Mouse (Mus musculus) layer of hippocampus, adult 18-20 months (tissue): Measurements from ENCODE around the gene Fam243. TPM values are rescaled to one million over a fixed set of nuclear protein-coding genes. Genes with fewer than 3 reads are reported as not detected.

Source experiments
- DNase-seq, 2 experiments: peaks; one replicate each; pipeline ENCODE4 v3.0.0; 2022; ENCODE audit warnings: low spot score in 2 of 2
- long read RNA-seq: library from polyadenylated mRNA; stranded (forward); transcript quantifications from one replicate; pipeline ENCODE4 v2.0.0, GENCODE M21; 2021
- total RNA-seq, 2 experiments: library from RNA; stranded (reverse); gene quantifications; 2 replicates each; pipeline ENCODE4 v1.2.3; 2021

Gene Fam243
- total RNA-seq: not detected
- long read RNA-seq: 0 reads

DNA sequence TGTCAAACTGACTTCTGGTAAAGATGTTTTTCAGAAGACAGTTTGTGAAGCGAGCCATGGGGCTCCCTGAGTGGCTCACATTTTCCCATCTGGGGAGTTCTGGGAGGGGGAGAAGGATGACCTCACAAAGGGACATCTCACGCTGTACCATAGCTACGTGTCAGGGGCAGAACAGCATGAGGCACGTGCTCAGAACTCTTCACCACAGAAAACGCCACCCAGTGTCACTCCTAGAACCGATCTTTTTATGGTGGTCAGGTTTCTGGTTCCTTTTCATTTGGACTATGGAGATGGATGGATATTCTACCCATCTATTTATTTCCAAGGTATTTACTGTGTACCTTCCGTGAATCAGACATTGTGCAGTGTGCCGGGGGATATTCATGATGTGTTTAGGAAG lies at the start of gene Fam243:
TSS of gene Fam243 (minus strand) at position 101 of the 400 bp plus-strand sequence.
- no peak for DNase-seq

DNA sequence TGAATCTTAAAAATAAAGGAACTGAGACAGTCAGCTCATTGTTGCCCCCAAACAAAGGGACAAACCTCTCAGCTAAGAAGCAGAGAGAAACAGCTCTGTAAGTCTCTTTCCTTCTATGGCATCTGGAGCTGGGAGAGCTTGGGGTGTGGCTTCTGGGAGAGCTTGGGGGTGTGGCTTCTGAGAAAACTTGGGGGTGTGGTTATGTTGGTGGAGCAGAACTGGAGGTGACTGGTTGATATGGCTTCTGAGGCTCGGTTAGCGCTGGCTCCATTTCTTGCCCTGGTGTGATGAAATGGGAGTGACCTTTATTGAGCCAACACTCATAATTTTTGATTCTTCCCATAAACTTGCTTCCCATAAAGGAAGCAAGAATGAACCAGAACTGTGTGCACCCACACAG lies 48.0 kb upstream of the Fam243 start:
- DNase-seq: no peak

DNA sequence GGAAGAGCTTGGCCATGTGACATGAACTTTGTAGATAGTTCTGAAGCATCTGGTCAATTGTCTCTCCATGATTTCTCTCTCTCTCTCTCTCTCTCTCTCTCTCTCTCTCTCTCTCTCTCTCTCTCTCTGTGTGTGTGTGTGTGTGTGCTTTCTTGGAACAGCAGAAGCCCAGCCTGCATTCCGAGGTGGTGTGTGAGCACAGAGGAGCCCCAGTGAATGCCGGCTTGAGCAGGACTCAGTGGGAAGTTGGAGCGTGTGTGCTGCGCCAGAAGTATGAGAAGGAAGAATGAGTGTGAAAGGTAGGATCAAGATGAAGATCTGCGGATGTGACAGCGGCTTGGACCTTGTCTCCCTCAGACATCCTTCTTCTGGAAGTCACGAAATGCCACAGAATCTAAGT lies 44.2 kb upstream of the Fam243 start:
- no peak for DNase-seq

DNA sequence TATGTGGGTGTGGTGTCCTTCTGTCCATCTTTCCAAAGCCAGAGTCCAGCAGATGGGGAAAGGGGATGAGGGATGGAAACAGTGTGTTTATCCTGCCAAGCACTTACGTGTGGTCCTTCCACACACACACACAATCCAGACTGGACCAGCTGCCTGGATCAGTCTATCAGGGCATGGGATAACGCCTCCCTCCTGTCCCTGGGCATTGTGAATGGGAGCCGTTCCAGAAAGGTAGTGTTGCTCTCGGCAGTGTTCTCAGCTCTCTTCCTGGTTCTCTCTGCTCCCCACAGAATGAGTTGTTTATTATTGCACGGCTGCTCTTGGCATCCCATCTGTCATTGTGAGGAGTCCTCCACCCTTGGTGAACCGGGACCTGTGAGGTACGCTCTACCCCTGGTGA lies 39.5 kb upstream of the Fam243 start:
- no peak for DNase-seq

DNA sequence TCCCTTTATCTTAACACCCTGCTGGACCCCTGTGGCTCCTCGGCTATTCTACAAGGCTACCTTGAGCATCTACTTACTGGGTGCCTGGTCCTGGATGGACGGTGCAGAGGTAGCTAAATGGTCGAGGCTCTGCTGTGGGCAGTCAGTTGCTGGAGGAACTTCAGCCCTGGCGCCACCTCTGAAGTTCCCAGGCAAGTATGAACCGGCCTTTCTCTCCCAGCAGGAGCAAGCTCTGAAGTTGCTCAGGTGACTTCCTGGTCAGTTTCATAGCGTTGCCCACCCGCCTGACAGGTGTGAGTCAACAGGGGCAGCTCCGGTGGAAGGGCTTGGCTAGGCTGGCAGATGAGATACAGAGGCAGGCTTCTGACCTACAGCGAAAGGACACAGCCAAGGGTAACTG lies 38.0 kb upstream of the Fam243 start, which contains the start of gene Kcne1:
TSS of gene Kcne1 (minus strand) at position 240 of the 400 bp plus-strand sequence.
- DNase-seq: no peak

DNA sequence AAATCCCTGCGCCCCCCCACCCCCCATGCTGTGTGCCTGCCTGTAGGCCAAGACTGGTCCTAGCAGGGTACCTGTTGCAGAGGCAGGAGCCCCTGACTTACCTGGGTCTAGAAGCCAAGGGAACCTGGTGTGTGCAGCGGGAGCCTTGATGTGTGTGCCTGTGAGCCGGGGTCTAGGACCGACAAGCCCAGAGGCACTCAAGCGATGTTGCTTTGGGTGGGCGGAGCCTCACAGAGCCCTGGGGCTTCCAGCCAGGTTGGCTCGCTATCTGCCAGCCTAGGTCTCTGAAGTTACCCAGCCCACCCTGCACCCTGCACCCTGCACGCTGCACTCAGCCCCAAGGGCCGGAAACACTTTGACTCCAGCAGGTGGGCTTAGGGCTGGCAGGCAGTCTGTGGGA lies 37.5 kb upstream of the Fam243 start:
- no peak for DNase-seq

DNA sequence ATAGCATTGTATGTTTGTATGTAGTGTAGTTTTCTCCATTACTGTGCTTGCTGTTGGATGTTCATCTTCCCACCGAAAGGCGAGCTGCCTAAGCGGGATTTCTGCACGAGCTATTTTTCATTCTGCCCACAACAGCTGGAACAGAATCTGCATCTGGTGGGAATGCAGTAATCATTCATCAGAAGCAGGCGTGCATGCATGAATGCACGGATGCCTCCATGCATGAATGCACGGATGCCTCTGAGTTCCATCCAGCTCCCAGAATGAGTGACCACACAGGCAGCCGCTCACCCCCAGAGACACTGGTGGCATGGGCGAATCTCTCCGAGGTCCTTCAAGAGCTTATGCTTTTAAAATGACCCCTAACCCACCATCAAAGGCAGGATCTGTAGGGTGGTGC lies 36.3 kb upstream of the Fam243 start:
- no peak for DNase-seq

DNA sequence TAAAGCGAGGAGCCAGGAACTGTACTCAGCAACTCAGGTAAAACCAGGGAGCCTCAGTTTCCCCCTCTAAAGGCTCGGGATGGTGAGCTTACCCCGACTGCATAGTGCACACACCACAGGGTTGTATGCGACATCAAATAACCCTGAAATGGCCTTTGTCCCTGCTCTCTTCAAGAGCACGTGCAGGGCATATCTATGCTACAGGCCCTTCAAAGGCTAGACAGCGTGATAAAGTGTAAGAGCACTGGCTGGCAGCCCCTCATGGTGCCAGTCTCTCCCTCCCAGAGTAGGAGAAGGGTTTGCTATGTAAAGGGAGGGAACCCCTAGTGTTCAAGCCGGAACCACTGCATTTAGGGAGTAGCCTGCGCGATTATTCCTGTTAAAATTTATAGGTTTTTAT lies 35.8 kb upstream of the Fam243 start:
- DNase-seq: no peak

DNA sequence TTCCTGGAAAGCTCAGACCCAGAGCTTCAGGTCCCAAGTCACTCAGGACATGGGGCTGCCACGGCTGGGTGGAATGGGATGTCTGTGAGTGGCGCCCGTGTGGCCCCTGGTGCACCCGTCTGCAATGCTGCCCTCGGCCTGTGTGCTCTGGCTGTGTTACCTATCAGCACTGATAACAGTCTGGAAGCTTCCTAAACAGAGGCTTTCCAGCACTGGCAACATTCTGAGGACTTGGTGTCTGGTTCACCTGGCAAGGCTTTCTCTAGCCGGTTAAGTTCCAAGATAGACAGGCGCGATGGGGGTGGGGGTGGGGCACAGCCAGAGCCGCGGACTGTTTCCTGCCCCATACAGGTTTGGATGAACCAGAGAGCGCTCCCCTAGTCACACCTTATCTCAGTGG lies 34.7 kb upstream of the Fam243 start:
- DNase-seq: no peak

DNA sequence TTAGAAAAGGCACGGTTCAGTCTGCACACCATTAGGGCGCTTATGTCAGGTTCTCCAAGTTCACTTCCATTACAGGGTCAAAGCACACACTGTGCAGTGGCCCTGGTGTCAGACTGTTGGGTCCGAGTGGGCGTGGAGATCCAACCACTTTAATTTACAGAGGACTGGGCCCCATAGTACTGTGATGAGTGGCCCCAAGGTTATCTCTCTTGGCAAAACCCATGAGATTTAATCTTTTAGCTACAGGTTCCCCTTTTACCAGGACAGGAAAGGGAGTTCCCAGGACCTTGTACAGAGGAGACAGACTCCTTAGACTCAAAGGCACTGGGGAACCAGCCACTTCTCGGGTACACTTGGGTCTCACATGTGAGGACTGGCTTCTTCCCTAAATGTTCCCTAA lies 34.1 kb upstream of the Fam243 start:
- no peak for DNase-seq

DNA sequence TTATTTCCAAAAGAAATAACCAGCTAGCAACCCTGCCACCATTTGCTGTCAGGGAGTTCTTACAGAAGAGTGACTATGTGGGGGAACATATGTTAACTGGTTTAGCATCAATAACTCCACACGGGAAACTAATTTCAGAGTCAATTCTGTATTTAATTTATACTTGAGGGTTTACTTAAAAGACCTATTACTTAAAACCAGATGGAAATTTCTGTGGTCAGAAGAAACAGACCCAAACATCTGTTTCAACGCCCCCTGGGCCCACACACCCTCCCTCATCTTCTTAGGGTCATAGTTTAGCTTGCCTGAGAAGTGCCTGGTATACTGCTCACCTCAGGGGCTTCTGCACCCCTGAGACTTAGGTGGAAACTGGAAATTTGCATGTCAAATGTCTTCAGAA lies 32.7 kb upstream of the Fam243 start:
- no peak for DNase-seq

DNA sequence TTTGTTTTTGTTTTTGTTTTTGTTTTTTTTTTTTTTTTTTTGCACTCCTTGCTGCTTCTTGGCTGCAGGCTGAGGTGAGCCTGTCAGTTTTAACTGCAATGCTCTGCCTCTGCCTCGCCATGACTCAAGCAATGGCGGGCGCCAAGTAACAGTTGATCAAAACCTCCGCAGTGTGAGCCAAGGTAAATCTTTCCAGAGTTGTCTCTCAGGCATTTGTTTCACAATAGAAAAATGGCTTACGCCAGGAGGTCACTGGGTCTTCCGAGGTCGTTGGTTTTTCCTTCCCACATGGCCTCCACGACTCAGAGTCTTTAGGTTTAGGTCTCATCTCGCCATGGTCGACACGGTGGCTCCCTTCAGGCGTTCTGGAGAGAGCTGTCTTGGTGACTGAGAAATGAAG lies 32.1 kb upstream of the Fam243 start:
- no peak for DNase-seq

DNA sequence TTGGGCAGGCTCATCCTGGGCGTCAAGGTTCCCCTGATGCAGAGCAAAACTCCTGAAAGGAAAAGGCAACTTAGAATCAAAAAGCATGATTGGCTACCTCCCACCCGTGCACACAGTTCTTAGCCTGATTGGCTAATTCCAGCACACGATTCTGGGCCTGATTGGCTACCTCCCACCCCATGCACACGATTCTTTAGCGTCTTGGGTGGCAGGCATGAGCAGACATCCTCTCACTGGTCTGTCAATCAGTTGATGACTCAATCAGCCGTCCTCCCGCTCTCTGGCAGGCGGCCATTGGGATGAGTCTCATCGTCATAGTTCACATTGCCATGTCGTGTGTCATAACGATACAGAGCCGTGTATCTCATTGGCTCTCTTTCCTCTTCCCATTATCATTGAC lies 27.7 kb upstream of the Fam243 start:
- peak; percentile 25 to 57 for DNase-seq

DNA sequence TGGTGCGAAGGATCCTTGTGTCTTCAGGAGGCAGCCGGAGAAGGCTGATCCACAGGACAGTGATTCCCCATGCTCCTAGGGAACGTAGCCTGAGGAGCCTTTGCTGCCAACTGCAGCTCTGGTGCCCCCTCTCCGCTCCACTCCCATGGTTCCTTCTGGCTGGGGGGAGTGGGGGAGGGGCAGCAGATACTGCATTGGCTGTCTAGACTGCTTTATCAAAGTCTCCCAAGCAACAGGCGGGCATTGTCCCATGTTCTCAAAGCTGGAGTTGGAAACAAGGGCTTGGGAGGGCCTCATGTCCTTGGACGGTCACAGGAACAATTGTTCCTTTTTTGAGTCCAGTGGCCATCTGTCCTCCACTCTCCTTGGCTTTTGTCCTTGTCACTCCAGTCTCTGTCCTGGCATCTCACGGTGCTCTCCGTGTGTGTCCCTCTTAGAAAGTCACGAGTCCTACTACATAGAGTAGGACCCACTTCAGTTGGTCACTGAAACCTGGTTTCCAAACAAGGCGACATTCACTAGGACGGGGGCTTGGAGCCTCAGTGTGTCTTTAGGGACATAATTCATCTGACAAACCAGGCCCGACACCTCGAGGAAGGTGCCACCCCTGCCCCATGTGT lies 25.2 kb upstream of the Fam243 start:
- DNase-seq: no peak

DNA sequence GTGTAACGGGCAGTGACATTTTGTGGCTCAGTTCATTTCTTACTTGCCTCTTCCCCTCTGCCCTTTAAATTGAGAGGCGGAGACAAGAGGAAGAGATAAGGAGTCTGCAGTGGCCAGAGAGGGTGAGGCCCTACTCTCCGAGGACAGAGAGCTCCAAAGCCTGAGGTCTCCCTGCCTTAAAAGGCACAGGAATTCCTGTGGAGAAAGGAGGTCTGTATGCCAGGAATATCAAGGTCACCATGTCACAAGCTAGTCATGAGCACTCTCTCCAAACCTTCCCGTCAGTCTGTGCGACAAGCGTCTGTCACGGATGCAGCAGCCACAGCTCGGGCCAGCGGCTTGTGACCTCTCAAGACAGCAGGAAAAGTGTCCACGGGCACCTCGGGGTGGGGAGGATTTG lies 23.9 kb upstream of the Fam243 start:
- DNase-seq: no peak

DNA sequence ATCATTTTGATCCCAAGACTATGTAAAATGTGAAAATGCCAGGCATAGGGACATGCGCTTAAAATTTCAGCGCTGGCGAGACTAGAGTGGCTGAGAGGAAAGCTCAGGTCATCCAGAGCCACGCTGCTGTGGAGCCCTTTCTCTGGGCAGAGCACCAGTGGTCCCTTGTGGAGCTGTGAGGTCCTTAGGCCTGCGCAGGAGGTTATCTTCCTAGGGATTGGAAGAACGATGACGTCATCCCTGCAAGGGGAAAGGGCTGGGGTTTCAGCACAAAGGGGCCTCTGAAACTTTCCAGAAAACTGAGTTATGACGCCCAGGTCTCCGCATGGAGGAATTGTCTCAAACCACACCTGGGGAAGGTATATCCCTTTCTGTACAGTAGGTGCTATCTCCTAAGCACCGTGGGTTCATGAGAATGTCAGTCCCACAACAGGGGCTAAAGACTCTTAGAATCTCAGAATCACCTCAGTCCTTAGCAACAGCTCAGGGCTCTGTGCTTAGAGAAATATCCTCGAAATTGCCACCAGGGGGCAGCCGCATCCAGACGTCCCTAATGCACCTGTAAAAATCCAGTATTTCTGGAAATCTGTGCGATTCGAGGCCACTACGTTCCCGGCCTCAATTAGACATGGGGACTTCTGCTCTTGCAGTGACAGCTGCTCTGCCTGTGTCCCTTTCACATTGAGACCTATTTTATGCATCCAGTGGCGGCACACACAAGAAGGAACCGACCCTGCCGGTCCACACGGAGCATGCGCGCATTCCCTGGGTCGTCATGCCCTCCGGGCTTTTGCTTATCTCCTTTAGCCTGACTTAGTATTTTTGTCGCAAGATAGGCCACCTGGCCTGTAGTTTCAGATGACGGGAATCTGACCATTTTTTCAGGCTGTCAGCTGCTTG lies 19.6 kb upstream of the Fam243 start:
- peak; percentile 51 to 79 for DNase-seq

DNA sequence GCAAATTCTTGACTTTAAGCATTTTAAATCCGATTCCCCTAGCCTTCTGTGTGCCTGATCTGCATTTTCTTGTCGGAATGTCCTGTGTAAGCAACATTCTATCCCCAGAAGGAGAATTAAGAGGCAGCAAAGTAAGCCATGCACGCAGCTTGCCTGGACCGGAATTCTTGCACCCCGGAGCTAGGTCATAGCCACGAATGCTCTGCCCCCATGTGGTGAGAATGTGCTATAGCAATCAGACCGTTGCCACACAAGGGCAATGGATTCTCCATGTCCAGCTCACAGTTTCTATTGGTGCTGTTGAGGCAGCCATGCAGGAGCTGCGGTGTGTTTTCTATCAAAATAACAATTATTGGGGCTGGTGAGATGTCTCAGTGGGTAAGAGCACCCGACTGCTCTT lies 15.0 kb upstream of the Fam243 start:
- peak; percentile 57 to 75 for DNase-seq

DNA sequence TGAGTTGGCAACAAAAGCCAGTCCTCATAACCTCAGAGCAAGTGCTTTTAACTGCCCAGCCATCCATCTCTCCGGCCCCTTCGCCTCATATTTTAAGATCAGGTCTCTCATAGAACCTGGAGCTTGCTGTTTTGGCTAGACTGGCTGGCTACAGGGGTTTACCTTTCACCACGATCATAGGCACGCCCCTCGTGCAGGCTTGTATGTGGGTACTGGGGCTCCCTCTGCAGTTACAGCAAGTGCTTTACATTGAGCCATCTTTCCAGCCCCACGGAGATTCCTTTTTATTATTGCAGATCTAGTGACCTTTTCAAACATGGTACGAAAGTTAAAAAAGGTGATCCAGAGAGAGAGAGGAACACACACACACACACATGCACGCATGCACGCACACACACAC lies 13.4 kb upstream of the Fam243 start:
- no peak for DNase-seq

DNA sequence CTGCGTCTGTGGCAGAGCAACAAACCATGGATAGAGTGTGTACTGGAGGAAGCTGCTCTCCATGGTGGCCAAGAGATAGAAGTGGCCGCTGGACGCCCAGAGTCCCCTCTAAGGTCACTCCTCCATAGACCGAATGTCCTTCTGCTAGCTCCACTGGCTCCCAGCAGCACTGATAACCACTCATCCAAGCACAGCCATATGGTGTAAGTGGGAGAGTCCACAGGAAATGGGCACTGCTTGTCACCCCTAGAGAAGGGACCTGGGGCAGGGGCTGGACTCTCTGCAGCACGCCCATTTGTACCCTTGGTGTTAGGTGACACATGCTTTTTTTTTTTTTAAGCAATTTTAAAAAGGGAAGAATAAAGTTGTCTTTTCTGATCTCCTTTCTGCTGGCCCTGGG lies 9.7 kb upstream of the Fam243 start:
- no peak for DNase-seq

DNA sequence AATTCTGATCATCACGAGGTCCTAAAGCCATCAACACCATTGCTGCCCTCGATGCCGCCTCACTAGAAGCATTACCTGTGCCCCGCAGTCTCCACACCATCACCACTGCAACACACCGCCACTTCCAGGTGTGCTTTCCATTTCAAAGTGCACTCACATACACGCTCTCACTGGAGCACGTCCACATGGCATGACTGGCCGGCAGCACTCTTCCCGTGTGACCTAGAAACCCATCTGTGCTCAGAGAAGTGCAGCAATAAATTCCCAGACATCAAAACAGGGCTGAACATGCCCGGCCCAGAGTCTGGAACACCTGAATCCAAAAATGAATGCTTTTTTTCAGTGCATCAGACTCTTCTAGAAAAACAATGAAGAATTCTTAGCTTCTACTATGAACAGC lies 6.7 kb upstream of the Fam243 start:
- no peak for DNase-seq

DNA sequence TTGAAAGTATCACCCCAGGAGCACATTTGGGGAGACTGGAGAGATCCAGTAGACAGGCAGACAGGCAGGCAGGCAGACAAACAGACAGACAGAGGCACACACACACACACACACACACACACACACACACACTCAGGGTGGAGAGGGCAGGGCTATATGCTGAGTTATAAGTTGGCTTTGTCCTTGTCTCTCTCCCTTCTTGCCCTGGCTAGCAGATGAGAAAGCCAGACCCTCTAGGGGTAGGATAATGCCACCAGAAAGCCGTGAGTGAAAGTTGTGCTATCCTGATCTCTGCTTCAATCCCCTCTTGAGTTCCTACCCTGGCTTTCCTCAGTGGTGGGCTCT lies 3.8 kb upstream of the Fam243 start:
- DNase-seq: no peak

DNA sequence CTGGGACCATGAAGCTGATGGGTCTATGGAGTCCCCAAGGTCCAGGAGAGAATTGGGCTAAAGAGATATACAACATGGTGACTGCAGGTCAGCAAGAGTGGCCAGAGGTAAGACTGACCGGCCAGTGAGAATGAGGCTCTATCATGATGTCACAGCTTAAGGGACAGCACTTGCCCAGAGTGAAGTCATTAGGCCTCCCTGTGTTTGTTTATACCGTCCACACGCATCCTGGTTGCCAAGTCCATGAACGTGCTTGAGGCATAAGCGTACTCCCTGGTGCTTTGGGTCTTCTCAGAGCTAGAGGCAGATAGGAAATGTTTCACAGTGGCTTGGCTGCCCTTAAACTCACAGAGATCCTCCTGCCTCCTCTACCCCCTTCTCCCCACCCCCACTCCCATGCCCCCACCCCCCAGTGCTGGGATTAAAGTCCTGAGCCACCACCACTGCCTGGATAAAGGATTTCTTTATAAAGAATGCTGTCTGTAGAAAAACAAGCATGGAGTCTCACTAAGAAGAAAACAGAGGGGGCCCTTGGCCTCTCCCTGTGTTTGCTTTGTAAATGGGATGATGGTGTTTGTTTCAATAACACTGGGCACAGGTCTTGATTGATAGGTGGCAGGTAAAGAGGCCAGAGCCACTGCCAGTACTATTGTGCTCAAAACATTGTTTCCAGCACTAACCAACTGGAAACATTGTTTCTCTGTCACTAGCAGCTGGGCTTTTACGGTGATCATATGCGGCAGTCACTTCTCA lies 3.2 kb upstream of the Fam243 start:
- no peak for DNase-seq
